Mouse (Mus musculus) testis, adult 2 months (tissue): ENCODE data around the gene Btbd35f20.
"Not testable (repeated sequence)": the region's sequence is repeated elsewhere in the genome, so short reads cannot be mapped to it uniquely, and the experiment has no call there.

Experiments used
- CTCF ChIP-seq: fragments of 200-500 bp; IDR thresholded peaks from 2 replicates; pipeline ENCODE4 v1.5.1; 2012; ENCODE audit warnings: low read depth, mild to moderate bottlenecking, inconsistent platforms, low read length, moderate library complexity; ENCODE audit not compliant: control insufficient read depth, insufficient read depth, insufficient replicate concordance
- POLR2A ChIP-seq: fragments of 200-500 bp; IDR thresholded peaks from 2 replicates; pipeline ENCODE4 v1.6.1; 2012; ENCODE audit warnings: low read depth, mild to moderate bottlenecking, inconsistent platforms, low read length, moderate library complexity; ENCODE audit not compliant: control insufficient read depth

- not testable (repeated sequence) for TF ChIP-seq POLR2A, CTCF
These were observed at the start of gene Btbd35f20 for GRCm38 (mm10) chrX:4291145-4291544.
